Mouse (Mus musculus) myocyte (in vitro differentiated cells): ENCODE measurements around the gene Fezf2. TPM values are rescaled to one million over a fixed set of nuclear protein-coding genes. Genes with fewer than 3 reads are reported as not detected.

Experiments
- H3K27me3 ChIP-seq: one replicate; pipeline ENCODE4 v1.6.1; 2011; ENCODE audit not compliant: control insufficient read depth, insufficient read depth, insufficient read length
- H3K36me3 ChIP-seq: one replicate; pipeline ENCODE4 v1.6.1; 2011; ENCODE audit not compliant: control insufficient read depth, insufficient read depth
- H3K4me2 ChIP-seq: one replicate; pipeline ENCODE4 v1.6.1; 2011; ENCODE audit warnings: low read depth, control low read depth
- H3K4me3 ChIP-seq: one replicate; pipeline ENCODE4 v1.5.1; 2011; ENCODE audit warnings: mild to moderate bottlenecking, control low read depth, moderate library complexity
- H3K79me2 ChIP-seq: one replicate; pipeline ENCODE4 v1.6.1; 2011; ENCODE audit not compliant: control insufficient read depth, insufficient read depth
- H3ac ChIP-seq: one replicate; pipeline ENCODE4 v1.6.1; 2011; ENCODE audit not compliant: control insufficient read depth, insufficient read length
- CEBPB ChIP-seq: IDR thresholded peaks from 2 replicates; pipeline ENCODE4 v1.6.1; 2011; ENCODE audit warnings: mild to moderate bottlenecking, moderate library complexity; ENCODE audit not compliant: poor library complexity, insufficient read depth, severe bottlenecking
- E2F4 ChIP-seq: IDR thresholded peaks from one replicate; pipeline ENCODE4 v1.6.1; 2011; ENCODE audit warnings: mild to moderate bottlenecking, control low read depth, moderate library complexity; ENCODE audit not compliant: insufficient read depth
- MAX ChIP-seq: IDR thresholded peaks from one replicate; pipeline ENCODE4 v1.6.1; 2011; ENCODE audit warnings: low read depth, mild to moderate bottlenecking, control low read depth
- MYOD1 ChIP-seq, 3 experiments: IDR thresholded peaks; one replicate each; pipeline ENCODE4 v1.6.1; 2011; ENCODE audit warnings: control low read depth in 2 of 3, low read depth in 2 of 3, mild to moderate bottlenecking in 2 of 3, moderate library complexity in 1 of 3; ENCODE audit not compliant: insufficient read length in 2 of 3, control insufficient read depth in 1 of 3
- MYOG ChIP-seq, 3 experiments: IDR thresholded peaks; one replicate each; pipeline ENCODE4 v1.6.1; 2011; ENCODE audit warnings: control low read depth in 2 of 3, low read depth in 2 of 3, mild to moderate bottlenecking in 2 of 3; ENCODE audit not compliant: insufficient read length in 2 of 3, control insufficient read depth in 1 of 3, insufficient read depth in 1 of 3
- POLR2A ChIP-seq: IDR thresholded peaks from one replicate; pipeline ENCODE4 v1.6.1; 2011; ENCODE audit warnings: low read depth, mild to moderate bottlenecking, control low read depth, moderate library complexity; ENCODE audit not compliant: insufficient read length
- POLR2AphosphoS2 ChIP-seq: IDR thresholded peaks from one replicate; pipeline ENCODE4 v1.6.1; 2011; ENCODE audit warnings: low read depth, control low read depth; ENCODE audit not compliant: insufficient read length
- REST ChIP-seq: IDR thresholded peaks from one replicate; pipeline ENCODE4 v1.6.1; 2011; ENCODE audit warnings: mild to moderate bottlenecking, control low read depth, moderate library complexity; ENCODE audit not compliant: insufficient read depth, insufficient read length
- SRF ChIP-seq: IDR thresholded peaks from one replicate; pipeline ENCODE4 v1.6.1; 2011; ENCODE audit warnings: low read depth; ENCODE audit not compliant: control insufficient read depth, insufficient read length
- TCF12 ChIP-seq: IDR thresholded peaks from one replicate; pipeline ENCODE4 v1.6.1; 2011; ENCODE audit warnings: mild to moderate bottlenecking, control low read depth; ENCODE audit not compliant: poor library complexity, insufficient read depth, severe bottlenecking
- TCF3 ChIP-seq: IDR thresholded peaks from one replicate; pipeline ENCODE4 v1.6.1; 2011; ENCODE audit warnings: low read depth, control low read depth; ENCODE audit not compliant: insufficient read length
- USF1 ChIP-seq: IDR thresholded peaks from one replicate; pipeline ENCODE4 v1.6.1; 2011; ENCODE audit warnings: low read depth, mild to moderate bottlenecking, control low read depth, moderate library complexity
- polyA plus RNA-seq: library from polyadenylated mRNA; unstranded; fragments of >200 nt; fragmentation: generic; extraction: Trizol; gene quantifications from one replicate; pipeline ENCODE4 v1.2.1, GENCODE M21; 2012; ENCODE audit warnings: missing spikeins

Fezf2 gene
- polyA plus RNA-seq, 1 experiment: not detected

DNA sequence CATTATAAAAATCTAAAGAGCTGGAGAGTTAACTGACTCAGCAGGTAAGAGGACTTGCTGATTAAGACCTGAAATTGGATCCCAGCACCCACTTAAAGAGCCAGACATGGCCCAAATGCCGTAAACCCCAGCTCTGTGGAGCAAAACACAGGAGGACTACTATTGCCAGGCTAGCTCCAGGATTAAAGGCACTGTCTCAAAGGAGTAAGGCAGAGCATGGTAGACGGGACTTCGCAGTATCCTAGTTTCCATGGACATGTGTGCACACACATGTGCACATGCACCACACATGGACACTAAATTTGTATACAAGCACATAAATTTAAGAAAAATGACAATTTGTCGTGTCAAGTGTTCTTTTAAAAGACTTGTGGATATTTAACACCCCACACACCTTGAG, 47.7 kb downstream of the Fezf2 start:
- no peak overlapping the region for H3K4me2 ChIP-seq
- H3K4me3 ChIP-seq: no peak overlapping the region
- H3K36me3 ChIP-seq: peaks cover 11% of the 10 kb centered on the region
- no peaks in the 10 kb centered on the region for H3K27me3 ChIP-seq
- TF ChIP-seq E2F4 (no peak), POLR2AphosphoS2 (no peak), MAX (no peak), TCF3 (no peak), TCF12 (no peak), POLR2A (no peak), SRF (no peak), MYOG (IDR thresholded peaks at IDR 0.05; ENCODE audit: control insufficient read depth in 1 of 3, insufficient read depth in 1 of 3, insufficient read length in 2 of 3, low read depth in 2 of 3) (no peak), REST (no peak), USF1 (no peak), MYOD1 (IDR thresholded peaks at IDR 0.05; ENCODE audit: control insufficient read depth in 1 of 3, insufficient read length in 2 of 3, low read depth in 2 of 3) (no peak), CEBPB (no peak)
- no peaks in the 10 kb centered on the region for H3K79me2 ChIP-seq
- H3ac ChIP-seq: no peak overlapping the region

DNA sequence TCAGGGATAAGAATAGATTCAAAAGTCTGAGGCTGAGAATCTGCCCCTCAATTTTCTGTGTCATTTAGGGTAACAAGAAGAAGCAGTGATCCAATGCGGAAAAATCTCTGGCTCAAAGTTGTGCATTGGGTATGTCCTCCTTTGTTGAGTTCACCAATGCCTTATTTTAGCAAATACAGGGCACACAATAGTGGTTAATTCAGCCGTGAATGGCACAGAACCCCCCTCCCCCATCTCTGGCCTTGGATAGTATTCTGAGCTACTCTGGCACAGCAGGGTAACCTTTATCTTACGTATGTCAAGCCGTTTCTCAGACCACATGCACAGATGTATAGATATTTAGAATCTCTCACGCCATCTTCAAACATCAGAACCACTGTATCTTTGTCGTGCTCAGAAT, 48.3 kb downstream of the Fezf2 start:
- H3K79me2 ChIP-seq: no peaks in the 10 kb centered on the region
- H3K27me3 ChIP-seq: no peaks in the 10 kb centered on the region
- no peak overlapping the region for H3ac ChIP-seq
- H3K4me3 ChIP-seq: no peak overlapping the region
- no peak overlapping the region for H3K4me2 ChIP-seq
- no peak for TF ChIP-seq TCF12
- no peak for TF ChIP-seq POLR2A
- TF ChIP-seq E2F4: no peak
- no peak for TF ChIP-seq MAX
- no peak for TF ChIP-seq CEBPB
- TF ChIP-seq MYOG (IDR thresholded peaks at IDR 0.05; ENCODE audit: control insufficient read depth in 1 of 3, insufficient read depth in 1 of 3, insufficient read length in 2 of 3, low read depth in 2 of 3): no peak
- TF ChIP-seq MYOD1 (IDR thresholded peaks at IDR 0.05; ENCODE audit: control insufficient read depth in 1 of 3, insufficient read length in 2 of 3, low read depth in 2 of 3): no peak
- TF ChIP-seq REST: no peak
- H3K36me3 ChIP-seq: peaks cover 11% of the 10 kb centered on the region

DNA sequence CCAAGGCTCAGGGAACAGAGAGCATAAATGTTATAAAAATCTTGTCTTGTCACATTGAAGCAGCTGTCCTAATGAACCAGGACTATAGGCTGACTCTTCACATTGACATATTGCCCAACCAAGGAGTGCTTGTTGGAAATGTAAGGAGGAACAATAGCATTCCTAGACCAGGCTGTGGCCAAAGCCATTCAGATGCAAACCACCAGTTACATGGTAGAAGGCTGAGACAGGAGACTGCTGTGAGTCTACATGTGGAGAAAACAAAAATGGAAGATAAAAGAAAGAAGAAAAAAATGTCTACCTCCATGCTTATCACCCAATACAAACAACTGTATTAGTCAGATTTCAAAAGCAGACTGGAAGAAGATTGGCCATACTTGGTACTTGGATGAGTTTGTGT, 48.8 kb downstream of the Fezf2 start:
- Histone ChIP-seq H3K27me3 (no peaks in the 10 kb centered on the region), H3K36me3 (peaks cover 11% of the 10 kb centered on the region), H3K79me2 (no peaks in the 10 kb centered on the region), H3ac (no peak overlapping the region), H3K4me2 (no peak overlapping the region), H3K4me3 (no peak overlapping the region)
- TF ChIP-seq MYOD1 (IDR thresholded peaks at IDR 0.05; ENCODE audit: control insufficient read depth in 1 of 3, insufficient read length in 2 of 3, low read depth in 2 of 3): no peak
- TF ChIP-seq CEBPB: no peak
- no peak for TF ChIP-seq REST
- TF ChIP-seq USF1: no peak
- TF ChIP-seq MAX: no peak
- TF ChIP-seq TCF12: no peak
- no peak for TF ChIP-seq E2F4
- no peak for TF ChIP-seq POLR2AphosphoS2
- no peak for TF ChIP-seq POLR2A
- no peak for TF ChIP-seq SRF
- no peak for TF ChIP-seq MYOG (IDR thresholded peaks at IDR 0.05; ENCODE audit: control insufficient read depth in 1 of 3, insufficient read depth in 1 of 3, insufficient read length in 2 of 3, low read depth in 2 of 3)
- TF ChIP-seq TCF3: no peak

DNA sequence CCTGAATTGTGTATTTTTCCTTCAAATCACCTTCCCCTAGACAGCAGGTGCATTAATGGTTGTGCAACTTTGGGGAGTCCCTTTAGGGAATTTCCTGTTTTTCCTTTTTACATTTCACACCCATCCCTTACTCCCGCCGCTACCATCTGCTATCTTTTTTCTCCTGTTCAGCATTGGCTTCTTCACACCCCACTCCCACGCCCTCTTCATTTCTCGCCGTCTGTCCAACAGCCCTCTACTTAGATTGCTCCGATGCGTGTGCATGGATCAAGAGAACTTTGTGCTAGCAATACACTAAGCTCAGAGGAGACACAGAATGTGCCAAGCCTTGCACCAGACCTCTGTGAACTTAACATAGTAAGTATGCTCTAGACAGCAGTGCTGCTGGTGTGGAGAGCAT, 51.6 kb downstream of the Fezf2 start:
- Histone ChIP-seq H3K4me3 (no peak overlapping the region), H3K79me2 (no peaks in the 10 kb centered on the region), H3K4me2 (no peak overlapping the region), H3ac (no peak overlapping the region), H3K36me3 (peaks cover 11% of the 10 kb centered on the region), H3K27me3 (no peaks in the 10 kb centered on the region)
- TF ChIP-seq SRF (no peak), TCF3 (no peak)

Other genes with a start within 250 kb of the Fezf2 start
- 0.05 TPM for gene Gm49355, start 64.2 kb downstream of the Fezf2 start, polyA plus RNA-seq
- 8.7 TPM for gene 3830406C13Rik, start 64.0 kb downstream of the Fezf2 start, polyA plus RNA-seq